Mouse (Mus musculus): ENCODE data around the gene Mta2.

Gene Mta2

GRCm38 (mm10) chr19:8992769-8993624, 51.3 kb downstream of the Mta2 start:
- DNase-seq (ENCODE audit: low spot score) = peak; percentile 85

DNA sequence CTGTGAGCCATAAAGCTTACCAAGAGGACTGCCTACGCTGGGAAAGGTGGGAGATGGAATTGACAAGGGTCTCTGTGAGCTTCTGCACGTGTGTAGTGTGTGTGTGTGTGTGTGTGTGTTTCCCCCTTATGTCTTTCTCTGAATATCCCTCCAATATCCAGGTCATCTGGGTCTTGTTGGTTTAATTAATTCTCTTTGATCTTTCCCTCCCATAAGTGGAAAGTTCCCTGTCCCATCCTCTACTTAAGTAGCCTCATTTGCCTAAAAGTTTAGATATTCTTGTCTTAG, 51.9 kb downstream of the Mta2 start:
- no peak for DNase-seq (ENCODE audit: low spot score)

DNA sequence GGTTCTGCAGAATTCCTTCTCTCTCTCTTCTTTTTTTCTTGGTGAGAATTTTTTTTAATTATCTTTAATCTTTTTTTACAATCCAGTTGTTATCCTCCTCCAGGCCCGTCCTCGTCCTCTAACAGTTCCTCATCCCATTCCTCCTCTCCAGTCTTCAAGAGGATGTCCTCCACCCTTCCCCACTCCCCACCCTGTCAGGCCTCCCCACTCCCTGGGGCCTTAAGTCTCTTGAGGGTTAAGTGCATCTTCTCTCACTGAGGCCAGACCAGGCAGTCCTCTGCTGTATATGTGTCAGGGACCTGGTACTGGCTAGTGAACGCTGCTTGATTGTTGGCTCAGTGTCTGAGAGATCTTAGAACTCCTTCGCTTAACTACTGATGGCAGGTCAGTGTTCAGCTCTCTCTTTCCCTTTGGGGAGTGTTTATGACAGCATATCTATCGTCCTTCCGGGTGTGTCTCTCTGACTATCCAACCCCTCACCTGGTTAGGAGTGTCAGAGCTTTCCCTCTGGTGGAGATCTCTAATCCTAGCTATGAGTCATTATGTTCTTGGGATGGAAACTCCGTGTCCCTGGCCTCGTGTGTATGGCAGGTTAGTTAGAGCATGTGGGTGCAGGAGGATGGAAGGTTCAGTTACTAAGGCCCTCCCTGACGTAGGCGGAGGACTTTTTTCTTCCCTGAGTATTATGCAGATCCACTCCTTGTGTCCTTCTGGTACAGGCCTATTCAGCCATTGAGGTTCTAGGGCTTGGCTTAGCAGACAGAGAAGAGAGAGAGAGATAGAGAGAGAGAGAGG, 53.3 kb downstream of the Mta2 start:
- no peak for DNase-seq (ENCODE audit: low spot score)

DNA sequence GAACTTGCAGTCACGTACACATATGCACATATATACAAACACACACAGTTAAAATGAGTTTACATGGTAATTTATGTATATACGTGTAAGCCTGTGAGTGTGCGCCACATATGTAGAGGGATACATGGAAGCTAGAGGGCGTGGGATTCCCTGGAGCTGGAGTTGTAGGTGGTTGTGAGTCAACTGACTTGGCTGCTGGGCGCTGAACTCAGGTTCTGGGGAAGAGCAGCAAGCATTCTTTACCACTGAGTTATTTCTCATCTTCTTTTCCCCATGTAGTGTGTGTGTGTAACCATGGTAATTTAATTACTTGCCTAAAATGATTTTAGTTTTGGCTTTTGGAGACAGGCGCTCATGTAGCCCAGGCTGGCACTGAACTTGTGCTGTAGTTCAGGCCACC, 54.9 kb downstream of the Mta2 start:
- DNase-seq (ENCODE audit: low spot score) = no peak

- DNase-seq (ENCODE audit: low spot score) = peak; percentile 51
Measured at GRCm38 (mm10) chr19:8997546-8997945, 55.9 kb downstream of the Mta2 start.

DNA sequence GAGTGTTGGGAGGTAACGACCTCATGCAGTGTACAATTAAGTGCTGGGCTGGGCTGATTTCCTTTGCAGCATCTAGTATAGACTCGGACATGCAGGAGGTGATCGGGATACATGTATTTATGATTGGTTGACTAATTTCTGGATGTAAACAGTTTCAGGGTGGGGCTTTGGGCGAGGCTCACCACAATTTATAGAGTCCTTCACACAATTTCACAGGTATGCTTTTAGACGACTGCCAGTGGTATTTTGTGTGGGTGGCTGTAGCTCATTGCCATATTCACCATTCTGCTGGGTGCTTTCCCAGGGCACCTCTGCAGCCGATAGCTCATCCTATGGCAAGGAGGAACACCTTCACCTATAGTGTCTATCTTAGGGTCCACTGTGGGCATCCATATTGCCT, 56.9 kb downstream of the Mta2 start:
- DNase-seq (ENCODE audit: low spot score) = no peak

- DNase-seq (ENCODE audit: low spot score) = no peak
Measured at GRCm38 (mm10) chr19:8999223-8999622, 57.5 kb downstream of the Mta2 start.
